Mouse (Mus musculus): Measurements from ENCODE around the gene Ceacam9.

DNA sequence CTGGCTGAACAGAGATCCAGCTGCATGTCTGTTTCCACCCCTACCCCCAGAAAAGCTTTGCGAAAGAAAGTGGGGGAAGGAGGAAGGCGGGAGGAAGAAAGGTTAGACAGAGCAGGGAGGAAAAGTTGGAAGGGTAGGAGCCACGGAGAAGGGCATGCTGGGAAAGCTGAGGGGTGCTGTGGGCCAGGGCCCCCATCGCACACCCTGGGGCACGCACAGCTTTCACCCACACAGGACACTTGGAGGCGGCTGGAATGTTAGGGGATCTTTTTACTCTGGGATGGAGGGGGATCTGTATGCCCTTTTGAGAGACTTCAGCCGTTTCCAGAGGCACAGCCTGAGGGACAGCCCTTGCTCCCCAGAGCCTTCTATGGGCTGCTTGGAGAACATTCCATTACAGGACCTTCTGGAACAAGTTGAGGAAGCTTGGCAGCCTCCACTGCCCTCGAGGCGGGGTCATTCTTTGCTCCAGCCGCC is 39.3 kb downstream of the Ceacam9 start:
- TF ChIP-seq CTCF (IDR thresholded peaks at IDR 0.05; ENCODE audit: insufficient read depth, low read depth, low read length), result no peak
- TF ChIP-seq POLR2A (IDR thresholded peaks at IDR 0.05; ENCODE audit: insufficient read depth, low read depth, low read length), result no peak
